Mouse (Mus musculus) embryonic facial prominence, embryonic 11.5 days (tissue): Measurements from ENCODE around the gene Khnyn. TPM values are rescaled to one million over a fixed set of nuclear protein-coding genes. Genes with fewer than 3 reads are reported as not detected.

Source experiments
- ATAC-seq: fragments of 200-750 bp; cut with Nextera tagmentation; replicated peaks from 2 replicates; pipeline ENCODE4 v1.8.0; 2017; ENCODE audit warnings: low read depth; ENCODE audit not compliant: insufficient number of reproducible peaks, low FRiP score, low TSS enrichment
- DNase-seq: peaks from one replicate; pipeline ENCODE4 v3.0.0-alpha.2; 2015; ENCODE audit warnings: low spot score
- H3K27ac ChIP-seq: fragments of 300-500 bp; sonication (generic); replicated peaks from 2 replicates; pipeline ENCODE4 v1.5.1; 2014; ENCODE audit warnings: mild to moderate bottlenecking, low read depth, low read length, control low read depth
- H3K27me3 ChIP-seq: fragments of 300-500 bp; sonication (generic); 2 replicates; pipeline ENCODE4 v1.6.1; 2014; ENCODE audit warnings: mild to moderate bottlenecking, low read length, moderate library complexity, mixed read lengths; ENCODE audit not compliant: control insufficient read depth, insufficient read depth
- H3K36me3 ChIP-seq: fragments of 300-500 bp; sonication (generic); replicated peaks from 2 replicates; pipeline ENCODE4 v1.6.1; 2014; ENCODE audit warnings: low read depth, mild to moderate bottlenecking, low read length, moderate library complexity, mixed read lengths; ENCODE audit not compliant: control insufficient read depth, insufficient read depth
- H3K4me1 ChIP-seq: fragments of 300-500 bp; sonication (generic); 2 replicates; pipeline ENCODE4 v1.6.1; 2014; ENCODE audit warnings: low read length, mixed read lengths; ENCODE audit not compliant: control insufficient read depth, insufficient read depth
- H3K4me2 ChIP-seq: fragments of 300-500 bp; sonication (generic); 2 replicates; pipeline ENCODE4 v1.6.1; 2014; ENCODE audit warnings: low read depth, mild to moderate bottlenecking, control low read depth, low read length, moderate library complexity
- H3K4me3 ChIP-seq: fragments of 300-500 bp; sonication (generic); 2 replicates; pipeline ENCODE4 v1.5.1; 2014; ENCODE audit warnings: low read depth, low read length, control low read depth
- H3K9ac ChIP-seq: fragments of 300-500 bp; sonication (generic); replicated peaks from 2 replicates; pipeline ENCODE4 v1.6.1; 2014; ENCODE audit warnings: mild to moderate bottlenecking, control low read depth, low read length
- H3K9me3 ChIP-seq: fragments of 300-500 bp; sonication (generic); replicated peaks from 2 replicates; pipeline ENCODE4 v1.6.1; 2016; ENCODE audit warnings: mild to moderate bottlenecking, low read length, inconsistent platforms, mixed read lengths; ENCODE audit not compliant: control insufficient read depth
- WGBS: fragments of 180-500 bp; shearing (Covaris S2); extraction: QIAGEN DNeasy Blood & Tissue Kit; methylation state at CpG from one replicate; pipeline ENCODE4 v1.1.7; 2014; 5-methylcytosine and 5-hydroxymethylcytosine counted together
- polyA plus RNA-seq: library from polyadenylated mRNA; unstranded; fragments of >200 nt; fragmentation: Nextera tagmentation; extraction: Ambion mirVana; gene quantifications from 2 replicates; pipeline ENCODE4 v1.2.1, GENCODE M21; 2014

Gene Khnyn
- polyA plus RNA-seq, 1 experiment from 2014 or later: 11.9 TPM

DNA sequence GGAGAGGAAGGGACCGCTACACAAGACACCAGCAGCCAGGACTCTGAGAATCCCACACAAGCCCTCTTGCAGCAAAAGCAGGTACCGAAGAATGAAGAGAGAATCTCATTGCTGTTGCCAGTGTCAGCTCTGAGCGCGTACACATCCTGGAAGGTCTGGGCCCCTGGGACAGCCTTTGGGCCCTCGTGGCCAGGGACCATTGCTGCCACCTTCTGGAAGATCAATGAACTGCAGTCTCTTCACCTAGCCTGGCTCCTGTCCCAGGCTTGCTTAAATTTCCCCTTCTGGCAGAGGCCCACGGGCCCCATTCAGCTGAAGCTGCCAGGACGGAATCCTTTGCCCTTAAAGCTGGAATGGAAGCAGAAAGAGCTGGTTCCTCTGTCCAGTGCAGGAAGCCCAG lies 21.0 kb upstream of the Khnyn start:
- ATAC-seq: peak; percentile 32; the same call in 1 of the 2 replicates
- Histone ChIP-seq H3K27ac (no peak overlapping the region), H3K4me3 (no peak overlapping the region), H3K36me3 (peaks cover 9% of the 10 kb centered on the region), H3K9me3 (no peaks in the 10 kb centered on the region), H3K27me3 (no peaks in the 10 kb centered on the region), H3K4me1 (peaks cover 3% of the 10 kb centered on the region; the same call in 1 of the 2 replicates), H3K4me2 (no peak overlapping the region), H3K9ac (no peak overlapping the region)
- peak; percentile 87 for DNase-seq
- 29% methylated on average over 7 of the region's 7 CpGs for WGBS

DNA sequence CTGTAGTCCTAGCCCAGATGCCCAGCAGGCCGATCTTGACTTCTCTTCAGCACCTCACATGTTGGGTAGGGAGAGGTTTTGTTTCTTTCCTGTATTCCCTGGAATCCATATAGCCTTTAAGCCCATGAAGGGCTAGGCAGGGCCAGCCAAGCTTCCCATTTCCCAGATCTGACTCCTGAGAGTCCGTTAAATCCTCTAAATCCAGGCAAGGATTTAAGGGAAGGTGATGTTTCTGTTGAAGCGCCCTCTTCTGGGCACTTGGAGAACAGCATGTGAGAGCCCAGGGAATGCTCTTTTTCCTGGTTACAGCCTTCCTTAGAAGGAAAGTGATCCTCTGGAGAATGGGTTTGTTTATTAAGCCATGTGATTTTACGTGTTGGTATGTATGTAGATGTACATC lies 17.8 kb upstream of the Khnyn start:
- Histone ChIP-seq H3K4me1 (no peaks in the 10 kb centered on the region; the same call in 1 of the 2 replicates), H3K9ac (no peak overlapping the region), H3K27ac (no peak overlapping the region), H3K4me3 (no peak overlapping the region), H3K9me3 (no peaks in the 10 kb centered on the region), H3K36me3 (peaks cover 18% of the 10 kb centered on the region), H3K4me2 (no peak overlapping the region), H3K27me3 (no peaks in the 10 kb centered on the region)
- ATAC-seq: no peak
- 41% methylated on average over 4 of the region's 4 CpGs for WGBS
- peak; percentile 79 for DNase-seq

DNA sequence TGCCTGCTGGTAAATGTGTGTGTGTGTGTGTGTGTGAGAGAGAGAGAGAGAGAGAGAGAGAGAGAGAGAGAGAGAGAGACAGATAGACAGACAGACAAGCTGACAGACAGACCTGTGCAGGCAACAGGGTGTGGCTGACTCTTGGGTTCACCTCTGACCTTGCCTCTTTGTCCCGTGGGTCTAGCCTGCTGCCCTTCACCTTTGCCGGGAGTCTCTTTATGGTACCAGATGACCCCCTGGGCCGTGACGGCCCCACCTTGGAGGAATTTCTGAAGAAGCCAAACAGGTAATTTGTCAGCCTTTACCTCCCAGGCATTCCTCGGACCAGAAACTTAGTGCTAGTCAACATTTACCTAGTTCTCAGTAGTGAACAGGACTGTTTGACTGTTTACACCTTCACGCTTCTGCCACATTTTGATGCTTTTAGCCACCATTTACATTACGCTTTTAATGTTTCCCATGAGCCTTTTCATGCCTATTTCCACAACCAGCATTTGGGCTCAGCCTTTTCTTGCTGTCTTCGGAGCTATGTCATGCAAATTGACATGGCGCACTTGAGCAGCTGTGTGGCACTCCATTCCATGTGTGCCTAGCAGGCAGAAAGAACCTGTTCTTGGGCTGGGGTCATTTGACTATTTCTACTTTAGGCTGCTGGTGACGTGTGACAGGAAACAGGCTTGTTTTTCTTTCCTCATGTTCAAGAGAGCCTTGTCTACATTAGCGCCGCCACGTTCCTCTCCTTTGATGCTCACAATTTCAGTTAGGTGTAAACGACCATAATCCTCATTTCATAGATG lies 16.3 kb upstream of the Khnyn start:
- no peaks in the 10 kb centered on the region; the same call in 1 of the 2 replicates for H3K4me1 ChIP-seq
- no peaks in the 10 kb centered on the region for H3K9me3 ChIP-seq
- H3K36me3 ChIP-seq: peaks cover 22% of the 10 kb centered on the region
- no peak overlapping the region for H3K4me3 ChIP-seq
- H3K27me3 ChIP-seq: no peaks in the 10 kb centered on the region
- H3K4me2 ChIP-seq: no peak overlapping the region
- H3K27ac ChIP-seq: no peak overlapping the region
- no peak overlapping the region for H3K9ac ChIP-seq
- ATAC-seq: no peak
- no peak for DNase-seq
- WGBS: 85% methylated on average over 14 of the region's 14 CpGs

GRCm38 (mm10) chr14:55869538-55869937 lies 15.2 kb upstream of the Khnyn start:
- no peaks in the 10 kb centered on the region for H3K4me1 ChIP-seq
- no peak overlapping the region for H3K9ac ChIP-seq
- H3K4me2 ChIP-seq: no peak overlapping the region
- no peak for ATAC-seq
- no peak overlapping the region for H3K27ac ChIP-seq
- WGBS: 96% methylated on average over 6 of the region's 6 CpGs
- no peaks in the 10 kb centered on the region for H3K27me3 ChIP-seq
- no peak overlapping the region for H3K4me3 ChIP-seq
- H3K36me3 ChIP-seq: peaks cover 19% of the 10 kb centered on the region
- DNase-seq: no peak
- no peaks in the 10 kb centered on the region for H3K9me3 ChIP-seq

DNA sequence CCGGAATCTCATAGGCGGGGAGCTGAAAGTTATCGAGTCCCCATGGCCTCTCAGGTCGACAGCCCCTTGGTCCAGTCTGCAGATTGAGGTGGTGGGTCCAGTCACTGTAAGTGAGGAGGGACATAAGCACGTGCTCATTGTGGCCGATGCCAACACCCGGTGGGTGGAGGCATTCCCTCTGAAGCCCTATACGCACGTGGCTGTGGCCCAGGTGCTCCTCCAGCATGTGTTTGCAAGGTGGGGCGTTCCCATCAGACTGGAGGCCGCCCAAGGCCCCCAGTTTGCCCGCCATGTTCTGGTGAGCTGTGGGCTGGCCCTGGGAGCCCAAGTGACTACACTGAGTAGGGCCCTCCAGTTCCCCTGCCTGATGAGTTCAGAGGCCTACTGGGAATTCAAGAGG lies 12.7 kb upstream of the Khnyn start:
- WGBS: 91% methylated on average over 12 of the region's 12 CpGs

GRCm38 (mm10) chr14:55872551-55872950 lies 12.2 kb upstream of the Khnyn start:
- ATAC-seq (no peak), DNase-seq (no peak)
- H3K9me3 ChIP-seq: no peaks in the 10 kb centered on the region
- H3K36me3 ChIP-seq: peaks cover 13% of the 10 kb centered on the region
- no peak overlapping the region for H3K27ac ChIP-seq
- 90% methylated on average over 17 of the region's 17 CpGs for WGBS
- H3K27me3 ChIP-seq: no peaks in the 10 kb centered on the region
- no peaks in the 10 kb centered on the region for H3K4me1 ChIP-seq
- no peak overlapping the region for H3K4me3 ChIP-seq
- H3K4me2 ChIP-seq: no peak overlapping the region
- H3K9ac ChIP-seq: no peak overlapping the region

More for the DNA sequence above, 12.7 kb upstream of the Khnyn start:
- Histone ChIP-seq H3K27ac (no peak overlapping the region), H3K36me3 (peaks cover 13% of the 10 kb centered on the region), H3K4me2 (no peak overlapping the region), H3K9me3 (no peaks in the 10 kb centered on the region), H3K27me3 (no peaks in the 10 kb centered on the region), H3K4me1 (no peaks in the 10 kb centered on the region), H3K9ac (no peak overlapping the region), H3K4me3 (no peak overlapping the region)
- DNase-seq (no peak), ATAC-seq (no peak)

DNA sequence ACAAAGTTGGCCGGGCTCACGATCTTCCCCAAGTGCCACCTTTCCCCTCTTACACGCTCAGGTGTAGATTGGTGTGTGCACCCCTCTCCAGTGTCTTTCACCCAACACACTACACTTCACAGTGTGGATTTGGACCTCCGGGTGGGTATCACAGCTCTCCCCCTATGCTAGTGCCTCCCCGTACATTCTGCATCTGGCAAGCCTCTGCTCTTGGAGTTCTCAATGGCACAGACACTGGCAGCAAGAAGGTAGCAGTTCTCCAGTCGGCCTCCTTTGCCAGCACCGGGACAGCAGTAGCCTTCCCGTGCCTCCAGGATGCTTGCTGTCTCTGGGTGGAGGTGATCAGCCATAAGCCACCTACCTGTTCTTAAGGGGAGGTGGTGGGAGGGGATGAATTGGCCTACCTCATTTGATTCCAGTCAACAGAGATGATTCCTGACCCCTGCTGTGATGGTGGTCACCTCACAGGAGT lies 11.5 kb upstream of the Khnyn start:
- Histone ChIP-seq H3K9me3 (no peaks in the 10 kb centered on the region), H3K4me3 (no peak overlapping the region), H3K9ac (peak overlapping the region; percentile 29; the same call in 1 of the 2 replicates), H3K27me3 (no peaks in the 10 kb centered on the region), H3K36me3 (peaks cover 13% of the 10 kb centered on the region), H3K27ac (no peak overlapping the region), H3K4me2 (no peak overlapping the region), H3K4me1 (peaks cover 3% of the 10 kb centered on the region; the same call in 1 of the 2 replicates)
- ATAC-seq (0 out of 2 replicates have a peak, but pooled peaks have one; percentile 43), DNase-seq (no peak)
- WGBS: 82% methylated on average over 8 of the region's 8 CpGs
